Comparison of ENCODE assay signal across 8 mouse cellular contexts in genomic region chr12:73545672-73546085, GRCm38 (mm10). TPM values are rescaled to one million over a fixed set of nuclear protein-coding genes. Genes with fewer than 3 reads are reported as not detected.
A peak's percentile ranks its signal among the peaks of the same experiment; 100 is the strongest.
DNase-seq lines count a peak whose midpoint lies in the region; ATAC-seq and TF ChIP-seq lines count a peak whose summit lies in the region.

No protein-coding gene starts in this region.

- no peak for DNase-seq in embryonic facial prominence, embryonic 14.5 days (ENCODE audit: low spot score)
- peak; percentile 27 for DNase-seq in kidney, postnatal 0 days (ENCODE audit: low spot score)
- peak; percentile 30 for DNase-seq in lung, postnatal 25 days (ENCODE audit: low spot score)
- no peak for DNase-seq in right cerebral cortex, postnatal 25 days

- TF ChIP-seq CTCF in kidney, postnatal 0 days (IDR thresholded peaks at IDR 0.05; ENCODE audit: low read depth) = peak; percentile 34; the same call in 1 of the 2 replicates

- peak overlapping the region; percentile 48 for H3K4me3 ChIP-seq in erythroblast, embryonic 14.5 days (replicated peaks)
- peak overlapping the region; percentile 61 for H3K4me3 ChIP-seq in embryonic facial prominence, embryonic 14.5 days (ENCODE audit: low read depth, low read length)
- peak overlapping the region; percentile 46 for H3K4me3 ChIP-seq in heart, embryonic 16.5 days (ENCODE audit: low read length)
- peak overlapping the region; percentile 42 for H3K4me3 ChIP-seq in kidney, postnatal 0 days (replicated peaks; ENCODE audit: low read depth, low read length)
- H3K4me3 ChIP-seq in stomach, embryonic 16.5 days (replicated peaks; ENCODE audit: low read length) = peak overlapping the region; percentile 54

- peaks cover 4% of the 10 kb centered on the region for H3K4me1 ChIP-seq in erythroblast, embryonic 14.5 days (ENCODE audit: control insufficient read depth)
- 0 out of 2 replicates have a peak, but pooled peaks cover 8% of the 10 kb centered on the region for H3K4me1 ChIP-seq in embryonic facial prominence, embryonic 14.5 days (ENCODE audit: control insufficient read depth, insufficient read depth, low read length)
- peaks cover 4% of the 10 kb centered on the region; the same call in 1 of the 2 replicates for H3K4me1 ChIP-seq in heart, embryonic 16.5 days (ENCODE audit: control insufficient read depth, insufficient read depth, low read length)
- H3K4me1 ChIP-seq in kidney, postnatal 0 days (replicated peaks; ENCODE audit: insufficient read depth, low read length) = 0 out of 2 replicates have a peak, but pooled peaks cover 3% of the 10 kb centered on the region
- H3K4me1 ChIP-seq in stomach, embryonic 16.5 days (ENCODE audit: control insufficient read depth, insufficient read depth, low read length) = peaks cover 8% of the 10 kb centered on the region

- H3K36me3 ChIP-seq in erythroblast, embryonic 14.5 days (ENCODE audit: control insufficient read depth) = no peaks in the 10 kb centered on the region
- H3K36me3 ChIP-seq in embryonic facial prominence, embryonic 14.5 days (ENCODE audit: control insufficient read depth, insufficient read depth, low read length) = no peaks in the 10 kb centered on the region
- H3K36me3 ChIP-seq in heart, embryonic 16.5 days (ENCODE audit: control insufficient read depth, insufficient read depth) = no peaks in the 10 kb centered on the region
- no peaks in the 10 kb centered on the region for H3K36me3 ChIP-seq in kidney, postnatal 0 days (ENCODE audit: insufficient read depth, low read length)
- no peaks in the 10 kb centered on the region for H3K36me3 ChIP-seq in stomach, embryonic 16.5 days (ENCODE audit: control insufficient read depth, insufficient read depth, low read length)

- peak overlapping the region; percentile 72 for H3K27ac ChIP-seq in embryonic facial prominence, embryonic 14.5 days (replicated peaks; ENCODE audit: low read depth, low read length)
- H3K27ac ChIP-seq in heart, embryonic 16.5 days (ENCODE audit: low read length) = no peak overlapping the region
- H3K27ac ChIP-seq in kidney, postnatal 0 days = peak overlapping the region; percentile 47; the same call in 1 of the 2 replicates
- H3K27ac ChIP-seq in stomach, embryonic 16.5 days (ENCODE audit: low read length) = peak overlapping the region; percentile 80

- no peak for ATAC-seq in erythroblast, adult 5-6 weeks (replicated peaks; ENCODE audit: low FRiP score, poor library complexity, severe bottlenecking)
- ATAC-seq in embryonic facial prominence, embryonic 14.5 days (ENCODE audit: low read depth) = peak; percentile 86
- ATAC-seq in heart, embryonic 16.5 days (replicated peaks; ENCODE audit: extremely low read depth, insufficient read depth, low FRiP score) = peak; percentile 45; the same call in 1 of the 2 replicates
- peak; percentile 50 for ATAC-seq in kidney, postnatal 0 days (replicated peaks; ENCODE audit: low FRiP score, low read depth)
- ATAC-seq in stomach, embryonic 16.5 days (ENCODE audit: insufficient read depth, low FRiP score) = peak; percentile 35; the same call in 1 of the 2 replicates

- WGBS in embryonic facial prominence, embryonic 14.5 days = 2% methylated on average over 28 of the region's 55 CpGs
- under 1% methylated on average over 55 of the region's 55 CpGs for WGBS in heart, embryonic 16.5 days
- WGBS in kidney, postnatal 0 days = 2% methylated on average over 55 of the region's 55 CpGs
- WGBS in stomach, embryonic 16.5 days = 1% methylated on average over 55 of the region's 55 CpGs

- H3K9me3 ChIP-seq in erythroblast, embryonic 14.5 days (ENCODE audit: control insufficient read depth, low read length) = peaks cover 6% of the 10 kb centered on the region; the same call in 1 of the 2 replicates
- no peaks in the 10 kb centered on the region for H3K9me3 ChIP-seq in embryonic facial prominence, embryonic 14.5 days (ENCODE audit: control insufficient read depth, low read length)
- no peaks in the 10 kb centered on the region for H3K9me3 ChIP-seq in heart, embryonic 16.5 days (replicated peaks; ENCODE audit: control insufficient read depth, low read length)
- no peaks in the 10 kb centered on the region for H3K9me3 ChIP-seq in kidney, postnatal 0 days (replicated peaks; ENCODE audit: low read length)
- H3K9me3 ChIP-seq in stomach, embryonic 16.5 days (replicated peaks; ENCODE audit: control insufficient read depth, low read length) = no peaks in the 10 kb centered on the region

- H3K9ac ChIP-seq in embryonic facial prominence, embryonic 14.5 days (ENCODE audit: low read depth, low read length) = peak overlapping the region; percentile 75
- H3K9ac ChIP-seq in heart, embryonic 16.5 days (ENCODE audit: low read length) = peak overlapping the region; percentile 23
- H3K9ac ChIP-seq in kidney, postnatal 0 days (ENCODE audit: low read depth, low read length) = peak overlapping the region; percentile 49
- peak overlapping the region; percentile 76 for H3K9ac ChIP-seq in stomach, embryonic 16.5 days (ENCODE audit: low read length)

- H3K4me2 ChIP-seq in embryonic facial prominence, embryonic 14.5 days (ENCODE audit: low read depth, low read length) = peak overlapping the region; percentile 74
- peak overlapping the region; percentile 64 for H3K4me2 ChIP-seq in heart, embryonic 16.5 days (ENCODE audit: low read depth, low read length)
- H3K4me2 ChIP-seq in kidney, postnatal 0 days (ENCODE audit: low read length) = peak overlapping the region; percentile 70
- peak overlapping the region; percentile 70 for H3K4me2 ChIP-seq in stomach, embryonic 16.5 days (ENCODE audit: low read depth, low read length)

- H3K27me3 ChIP-seq in erythroblast, embryonic 14.5 days (ENCODE audit: control insufficient read depth) = peaks cover 66% of the 10 kb centered on the region
- peaks cover 46% of the 10 kb centered on the region for H3K27me3 ChIP-seq in embryonic facial prominence, embryonic 14.5 days (replicated peaks; ENCODE audit: control insufficient read depth, insufficient read depth, low read length)
- peaks cover 67% of the 10 kb centered on the region for H3K27me3 ChIP-seq in heart, embryonic 16.5 days (ENCODE audit: control insufficient read depth, insufficient read depth, low read length)
- H3K27me3 ChIP-seq in kidney, postnatal 0 days (ENCODE audit: insufficient read depth, low read length) = peaks cover 48% of the 10 kb centered on the region
- H3K27me3 ChIP-seq in stomach, embryonic 16.5 days (ENCODE audit: control insufficient read depth, insufficient read depth, low read length) = peaks cover 42% of the 10 kb centered on the region

RNA-seq across cellular contexts. Expression of gene Tmem30b, which starts 0.5 kb away (rescaled TPM):
- polyA plus RNA-seq in erythroblast, embryonic 14.5 days (2012) = not detected in 2 replicates
- not detected in 2 replicates for total RNA-seq in erythroblast, adult 5-6 weeks (2015; ENCODE audit: low replicate concordance)
- not detected in 2 replicates for total RNA-seq in erythroblast, adult 5-6 weeks (2017; ENCODE audit: low replicate concordance)
- polyA plus RNA-seq in embryonic facial prominence, embryonic 14.5 days (2014; fragmentation: Nextera tagmentation; extraction: Ambion mirVana) = 15.6 and 16.5 TPM in 2 replicates
- 1.9 and 3.0 TPM in 2 replicates for polyA plus RNA-seq in heart, embryonic 16.5 days (2015; fragmentation: Nextera tagmentation; extraction: Ambion mirVana)
- polyA plus RNA-seq in kidney, postnatal 0 days (2015; fragmentation: Nextera tagmentation; extraction: Ambion mirVana) = 31.2 and 31.9 TPM in 2 replicates
- polyA plus RNA-seq in stomach, embryonic 16.5 days (2015; fragmentation: Nextera tagmentation; extraction: Ambion mirVana) = 38.6 and 42.7 TPM in 2 replicates

RNA-seq across cellular contexts. Expression of gene Prkch, which starts 38.9 kb away (rescaled TPM):
- polyA plus RNA-seq in erythroblast, embryonic 14.5 days (2012) = 0.01 TPM in 2 replicates
- total RNA-seq in erythroblast, adult 5-6 weeks (2015; ENCODE audit: low replicate concordance) = 2.5 and 2.7 TPM in 2 replicates
- 2.1 and 2.4 TPM in 2 replicates for total RNA-seq in erythroblast, adult 5-6 weeks (2017; ENCODE audit: low replicate concordance)
- polyA plus RNA-seq in embryonic facial prominence, embryonic 14.5 days (2014; fragmentation: Nextera tagmentation; extraction: Ambion mirVana) = 13.6 TPM in 2 replicates
- polyA plus RNA-seq in heart, embryonic 16.5 days (2015; fragmentation: Nextera tagmentation; extraction: Ambion mirVana) = 12.4 and 15.2 TPM in 2 replicates
- 10.4 and 11.2 TPM in 2 replicates for polyA plus RNA-seq in kidney, postnatal 0 days (2015; fragmentation: Nextera tagmentation; extraction: Ambion mirVana)
- 9.8 and 11.0 TPM in 2 replicates for polyA plus RNA-seq in stomach, embryonic 16.5 days (2015; fragmentation: Nextera tagmentation; extraction: Ambion mirVana)

Comparison
In these comparisons a context has a peak if more than half of its experiments do, and no peak if none do; other contexts are left out.
1. DNase-seq: peak in kidney, postnatal 0 days (single experiment) and lung, postnatal 25 days (single experiment); none in embryonic facial prominence, embryonic 14.5 days (single experiment) and right cerebral cortex, postnatal 25 days (single experiment).
2. H3K9ac ChIP-seq: peak in every context shown above with its lines; median percentile 76 in stomach, embryonic 16.5 days; 75 in embryonic facial prominence, embryonic 14.5 days; 49 in kidney, postnatal 0 days; 23 in heart, embryonic 16.5 days.
3. RNA of gene Prkch, which starts 38.9 kb away (polyA plus RNA-seq): 12.4 to 15.2 TPM in heart, embryonic 16.5 days, 13.6 TPM in embryonic facial prominence, embryonic 14.5 days, 10.4 to 11.2 TPM in kidney, postnatal 0 days and 9.8 to 11.0 TPM in stomach, embryonic 16.5 days; 0.01 TPM in erythroblast, embryonic 14.5 days; every median in the first group is over 10 times any median in the second.
4. Peak in every context shown above with its lines, with median percentiles within 50 percentile points of each other: H3K4me3 ChIP-seq and H3K4me2 ChIP-seq.